Mouse (Mus musculus): ENCODE measurements around the gene Lamc1. TPM values are rescaled to one million over a fixed set of nuclear protein-coding genes. Genes with fewer than 3 reads are reported as not detected.

Lamc1 gene
- total and polyA plus RNA-seq, 2 experiments from 2014 or later = 62.8 to 186 TPM

DNA sequence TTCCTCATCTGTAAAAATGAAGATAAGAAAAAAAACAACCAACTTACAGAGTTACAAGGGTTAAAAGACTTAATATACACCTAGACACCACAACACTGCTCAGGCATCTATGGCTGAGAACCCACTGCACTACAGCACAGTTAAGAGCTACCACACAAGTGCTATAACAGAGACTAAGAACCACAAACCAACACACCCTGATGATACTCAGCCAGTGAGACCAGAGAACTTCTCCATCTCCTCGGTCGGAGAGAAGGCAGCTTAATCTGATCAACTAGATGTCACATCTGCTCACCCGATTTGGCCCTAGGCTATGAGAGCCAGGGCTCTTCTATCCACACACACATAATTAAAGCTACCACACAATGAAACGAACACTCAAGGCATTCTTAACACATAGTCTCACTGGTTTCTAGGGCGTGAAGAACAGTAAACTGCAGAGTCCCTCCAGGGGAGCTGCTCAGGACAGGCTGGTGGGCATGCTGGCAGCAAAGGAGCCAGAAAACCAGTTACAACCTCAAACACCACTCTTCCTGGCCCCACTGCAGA is 72.8 kb downstream of the Lamc1 start:
- DNase-seq (ENCODE audit: low spot score) = no peak
- H3K9me3 ChIP-seq (replicated peaks; ENCODE audit: control insufficient read depth, low read length) = no peaks in the 10 kb centered on the region
- no peak overlapping the region for H3K27ac ChIP-seq (ENCODE audit: low read depth)
- no peak overlapping the region for H3K4me2 ChIP-seq (ENCODE audit: low read depth, low read length)
- ATAC-seq (ENCODE audit: insufficient read depth, low read depth) = no peak
- H3K36me3 ChIP-seq (replicated peaks; ENCODE audit: control insufficient read depth, insufficient read depth, low read length) = peaks cover 28% of the 10 kb centered on the region
- 68% methylated on average over 5 of the region's 5 CpGs for WGBS
- peaks cover 17% of the 10 kb centered on the region for H3K4me1 ChIP-seq (ENCODE audit: control insufficient read depth, insufficient read depth)
- H3K9ac ChIP-seq (replicated peaks; ENCODE audit: low read depth, low read length) = no peak overlapping the region
- no peak overlapping the region for H3K4me3 ChIP-seq (ENCODE audit: low read depth, low read length)
- H3K27me3 ChIP-seq (ENCODE audit: control insufficient read depth, insufficient read depth, low read length) = no peaks in the 10 kb centered on the region
- no peak for TF ChIP-seq EP300 (IDR thresholded peaks at IDR 0.05; ENCODE audit: low read depth)
- no peak for TF ChIP-seq CTCF (IDR thresholded peaks at IDR 0.05; ENCODE audit: low read depth)

- ATAC-seq (ENCODE audit: insufficient read depth, low read depth) (no peak), DNase-seq (ENCODE audit: low spot score) (no peak)
- Histone ChIP-seq H3K4me3 (ENCODE audit: low read depth, low read length) (no peak overlapping the region), H3K4me1 (ENCODE audit: control insufficient read depth, insufficient read depth) (no peaks in the 10 kb centered on the region), H3K4me2 (ENCODE audit: low read depth, low read length) (no peak overlapping the region), H3K9ac (replicated peaks; ENCODE audit: low read depth, low read length) (no peak overlapping the region), H3K36me3 (replicated peaks; ENCODE audit: control insufficient read depth, insufficient read depth, low read length) (peaks cover 72% of the 10 kb centered on the region), H3K27ac (ENCODE audit: low read depth) (no peak overlapping the region), H3K27me3 (ENCODE audit: control insufficient read depth, insufficient read depth, low read length) (no peaks in the 10 kb centered on the region), H3K9me3 (replicated peaks; ENCODE audit: control insufficient read depth, low read length) (0 out of 2 replicates have a peak, but pooled peaks cover 5% of the 10 kb centered on the region)
- TF ChIP-seq EP300 (IDR thresholded peaks at IDR 0.05; ENCODE audit: low read depth) (no peak), CTCF (IDR thresholded peaks at IDR 0.05; ENCODE audit: low read depth) (no peak)
- 68% methylated on average over 4 of the region's 4 CpGs for WGBS
Observed at GRCm38 (mm10) chr1:153252540-153253210, 79.9 kb downstream of the Lamc1 start.

DNA sequence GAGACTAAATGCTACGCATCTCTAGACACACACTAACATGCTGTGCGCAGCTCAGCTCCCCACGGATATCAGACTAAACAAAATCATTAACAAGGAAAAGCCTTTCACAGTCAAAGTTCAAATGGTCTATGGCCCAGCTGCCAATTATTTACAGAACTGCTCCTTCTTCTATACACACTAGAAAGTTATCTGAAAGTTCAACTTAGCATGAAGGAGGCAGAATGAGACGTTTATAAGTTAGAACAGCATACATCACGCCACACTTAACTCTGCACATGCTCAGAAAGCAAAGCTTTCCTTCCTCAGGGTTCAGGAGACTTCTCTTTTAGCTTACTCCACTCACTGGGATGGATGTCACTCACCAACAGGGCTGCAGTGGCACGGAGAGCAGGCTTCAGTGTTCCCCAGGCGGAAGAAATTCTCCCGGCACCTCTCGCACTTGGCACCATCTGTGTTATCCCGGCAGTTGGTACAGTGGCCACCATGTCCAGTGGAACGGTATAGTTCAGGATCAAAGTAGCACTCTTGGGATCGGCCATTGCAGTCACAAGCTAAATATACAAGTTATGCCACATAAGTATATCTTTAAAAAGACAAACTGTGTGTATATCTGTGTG is 80.9 kb downstream of the Lamc1 start:
- H3K27me3 ChIP-seq (ENCODE audit: control insufficient read depth, insufficient read depth, low read length) = no peaks in the 10 kb centered on the region
- TF ChIP-seq EP300 (IDR thresholded peaks at IDR 0.05; ENCODE audit: low read depth) = no peak
- TF ChIP-seq CTCF (IDR thresholded peaks at IDR 0.05; ENCODE audit: low read depth) = no peak
- no peaks in the 10 kb centered on the region for H3K4me1 ChIP-seq (ENCODE audit: control insufficient read depth, insufficient read depth)
- peaks cover 76% of the 10 kb centered on the region for H3K36me3 ChIP-seq (replicated peaks; ENCODE audit: control insufficient read depth, insufficient read depth, low read length)
- 95% methylated on average over 12 of the region's 12 CpGs for WGBS
- 0 out of 2 replicates have a peak, but pooled peaks cover 5% of the 10 kb centered on the region for H3K9me3 ChIP-seq (replicated peaks; ENCODE audit: control insufficient read depth, low read length)
- no peak overlapping the region for H3K4me2 ChIP-seq (ENCODE audit: low read depth, low read length)
- ATAC-seq (ENCODE audit: insufficient read depth, low read depth) (no peak), DNase-seq (ENCODE audit: low spot score) (no peak)
- H3K9ac ChIP-seq (replicated peaks; ENCODE audit: low read depth, low read length) = no peak overlapping the region
- no peak overlapping the region for H3K4me3 ChIP-seq (ENCODE audit: low read depth, low read length)
- H3K27ac ChIP-seq (ENCODE audit: low read depth) = no peak overlapping the region

DNA sequence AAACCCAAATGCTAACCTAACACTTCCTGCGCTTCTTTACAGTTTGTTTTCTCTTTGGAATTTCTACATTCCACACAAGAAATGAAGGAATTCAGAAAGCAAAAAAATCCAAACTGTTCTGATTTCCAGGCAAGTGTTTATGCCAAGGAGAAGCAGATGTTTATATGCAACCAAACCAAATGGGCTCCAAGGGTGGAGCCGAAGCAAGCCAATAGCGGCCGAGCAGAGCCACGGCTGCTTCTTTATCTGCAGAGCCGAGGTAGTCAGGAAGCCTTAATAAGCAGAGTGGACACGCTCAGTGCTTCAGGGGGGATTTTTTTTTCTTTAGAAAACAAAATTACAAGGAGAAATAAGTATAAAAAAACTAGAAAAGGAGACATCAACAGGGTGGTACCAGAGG is 91.2 kb downstream of the Lamc1 start:
- TF ChIP-seq CTCF (IDR thresholded peaks at IDR 0.05; ENCODE audit: low read depth) (no peak), EP300 (IDR thresholded peaks at IDR 0.05; ENCODE audit: low read depth) (no peak)
- Histone ChIP-seq H3K27me3 (ENCODE audit: control insufficient read depth, insufficient read depth, low read length) (no peaks in the 10 kb centered on the region), H3K9ac (replicated peaks; ENCODE audit: low read depth, low read length) (no peak overlapping the region), H3K9me3 (replicated peaks; ENCODE audit: control insufficient read depth, low read length) (no peaks in the 10 kb centered on the region), H3K4me2 (ENCODE audit: low read depth, low read length) (no peak overlapping the region), H3K4me1 (ENCODE audit: control insufficient read depth, insufficient read depth) (no peaks in the 10 kb centered on the region), H3K27ac (ENCODE audit: low read depth) (0 out of 2 replicates have a peak overlapping the region, but pooled peaks have one; percentile 15), H3K36me3 (replicated peaks; ENCODE audit: control insufficient read depth, insufficient read depth, low read length) (peaks cover 89% of the 10 kb centered on the region), H3K4me3 (ENCODE audit: low read depth, low read length) (no peak overlapping the region)
- ATAC-seq (ENCODE audit: insufficient read depth, low read depth) (no peak), DNase-seq (ENCODE audit: low spot score) (no peak)
- WGBS = 67% methylated on average over 7 of the region's 7 CpGs

- Histone ChIP-seq H3K4me2 (ENCODE audit: low read depth, low read length) (no peak overlapping the region), H3K9ac (replicated peaks; ENCODE audit: low read depth, low read length) (no peak overlapping the region), H3K27ac (ENCODE audit: low read depth) (0 out of 2 replicates have a peak overlapping the region, but pooled peaks have one; percentile 25), H3K36me3 (replicated peaks; ENCODE audit: control insufficient read depth, insufficient read depth, low read length) (peaks cover 82% of the 10 kb centered on the region), H3K4me1 (ENCODE audit: control insufficient read depth, insufficient read depth) (no peaks in the 10 kb centered on the region), H3K9me3 (replicated peaks; ENCODE audit: control insufficient read depth, low read length) (no peaks in the 10 kb centered on the region), H3K4me3 (ENCODE audit: low read depth, low read length) (no peak overlapping the region), H3K27me3 (ENCODE audit: control insufficient read depth, insufficient read depth, low read length) (no peaks in the 10 kb centered on the region)
- DNase-seq (ENCODE audit: low spot score) (peak; percentile 44), ATAC-seq (ENCODE audit: insufficient read depth, low read depth) (no peak)
- TF ChIP-seq EP300 (IDR thresholded peaks at IDR 0.05; ENCODE audit: low read depth) (no peak), CTCF (IDR thresholded peaks at IDR 0.05; ENCODE audit: low read depth) (no peak)
- WGBS = 47% methylated on average over 4 of the region's 4 CpGs
Observed at GRCm38 (mm10) chr1:153235576-153235975, 97.0 kb downstream of the Lamc1 start.
